Mouse (Mus musculus): ENCODE results near the gene Cmip. TPM values are rescaled to one million over a fixed set of nuclear protein-coding genes. Genes with fewer than 3 reads are reported as not detected.
A peak's percentile ranks its signal among the peaks of the same experiment; 100 is the strongest.

Gene Cmip
- total RNA-seq, 2 experiments from 2014 or later: 269 to 286 TPM

DNA sequence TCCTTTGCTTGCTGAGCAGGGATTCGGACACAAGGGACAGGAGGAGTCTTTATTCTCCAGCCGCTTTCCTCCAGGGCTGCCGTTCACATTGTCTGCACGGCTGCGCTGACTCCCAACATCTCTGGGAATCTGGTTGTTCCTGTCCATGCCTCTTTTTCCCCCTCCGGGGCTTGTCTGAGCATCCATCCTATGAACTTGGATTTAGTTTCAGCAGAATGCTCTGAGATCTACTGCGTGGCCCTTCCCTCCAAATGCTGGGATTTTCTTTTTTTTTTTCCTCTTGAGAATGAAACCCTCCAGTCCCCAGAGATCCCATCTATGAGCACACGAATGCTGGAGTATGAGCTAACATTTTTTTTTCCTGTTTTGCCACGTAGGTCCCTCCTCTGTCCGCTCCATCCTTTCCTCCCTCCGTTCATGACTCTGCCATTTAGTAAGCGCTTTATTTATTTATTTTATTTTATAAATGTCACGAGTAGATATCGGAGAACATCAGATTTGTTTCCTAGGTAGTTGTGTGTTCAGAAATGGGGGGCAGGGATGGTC is 4.1 kb downstream of the Cmip start:
- no peak for TF ChIP-seq CTCF (conservative IDR thresholded peaks at IDR 0.05)
- no peak for DNase-seq (ENCODE audit: low spot score in 2 of 2)
- peak overlapping the region; percentile 66 for H3K4me3 ChIP-seq
- peak overlapping the region; percentile 96; the same call in 1 of the 2 replicates for H3K27ac ChIP-seq

DNA sequence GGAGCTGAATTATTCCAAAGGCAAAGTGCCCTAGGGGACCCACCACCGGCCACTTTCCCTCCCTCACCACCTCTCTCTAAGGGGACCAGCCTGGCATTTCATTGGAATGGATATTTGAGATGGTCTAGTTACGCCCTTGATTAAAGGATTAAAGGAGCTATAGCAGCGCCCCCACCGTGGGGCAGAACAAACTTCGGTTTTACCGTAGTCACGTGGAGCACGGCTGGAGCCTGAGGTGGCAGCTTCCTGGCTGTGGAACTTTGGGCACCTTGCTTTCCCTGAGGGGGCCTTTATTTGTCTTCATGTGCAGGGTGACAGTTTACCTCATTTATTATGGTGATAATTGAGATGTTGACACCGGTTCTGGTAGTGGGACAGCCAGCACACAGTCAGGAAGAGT is 4.8 kb downstream of the Cmip start:
- Histone ChIP-seq H3K4me3 (no peak overlapping the region), H3K27ac (no peak overlapping the region)
- no peak for DNase-seq (ENCODE audit: low spot score in 2 of 2)
- TF ChIP-seq CTCF (conservative IDR thresholded peaks at IDR 0.05): no peak

DNA sequence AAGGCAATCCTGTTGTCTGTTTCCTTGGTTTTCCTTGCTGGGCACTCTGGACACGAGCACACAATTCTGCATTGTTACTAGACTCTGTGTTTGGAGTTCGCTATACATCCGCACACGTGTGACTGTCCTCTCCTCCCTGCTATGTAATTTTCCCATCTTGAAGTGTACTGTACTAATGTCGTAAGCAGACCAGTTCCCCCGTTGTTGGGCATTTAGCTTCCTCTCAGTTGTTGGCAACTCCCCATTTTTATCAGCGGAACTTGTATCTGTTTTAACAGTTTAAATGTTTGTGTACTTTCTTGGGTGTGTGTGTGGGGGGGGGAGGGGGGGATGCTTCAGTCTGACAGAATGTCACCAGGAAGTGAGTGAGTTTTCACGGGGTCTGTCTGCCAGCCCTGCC is 5.8 kb downstream of the Cmip start:
- no peak overlapping the region for H3K4me3 ChIP-seq
- TF ChIP-seq CTCF (conservative IDR thresholded peaks at IDR 0.05): no peak
- DNase-seq (ENCODE audit: low spot score in 2 of 2): no peak
- H3K27ac ChIP-seq: no peak overlapping the region

DNA sequence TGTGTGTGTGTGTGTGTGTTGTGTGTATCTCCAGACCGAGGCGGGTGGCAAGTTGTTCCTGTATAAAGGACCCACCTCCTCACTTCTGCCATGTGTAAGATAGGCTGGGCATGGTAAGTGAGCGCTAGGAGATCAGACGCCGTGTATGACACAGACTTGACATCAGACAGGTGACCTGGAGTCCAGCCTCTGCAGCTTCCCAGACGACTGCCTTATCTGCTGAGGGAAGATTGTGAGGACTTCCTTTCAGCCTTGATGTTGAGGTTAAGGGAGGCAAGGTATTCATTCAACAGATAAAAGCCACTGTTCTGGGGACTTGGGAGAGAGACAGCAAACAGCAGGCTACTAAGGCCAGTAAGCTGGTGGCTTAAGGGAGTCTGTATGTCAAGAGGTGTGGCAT is 6.6 kb downstream of the Cmip start:
- no peak for TF ChIP-seq CTCF (conservative IDR thresholded peaks at IDR 0.05)

GRCm38 (mm10) chr8:117265079-117265478 is 8.2 kb downstream of the Cmip start:
- H3K4me3 ChIP-seq: no peak overlapping the region

More for the DNA sequence above, 6.6 kb downstream of the Cmip start:
- DNase-seq (ENCODE audit: low spot score in 2 of 2): no peak
- Histone ChIP-seq H3K4me3 (no peak overlapping the region), H3K27ac (no peak overlapping the region)

DNA sequence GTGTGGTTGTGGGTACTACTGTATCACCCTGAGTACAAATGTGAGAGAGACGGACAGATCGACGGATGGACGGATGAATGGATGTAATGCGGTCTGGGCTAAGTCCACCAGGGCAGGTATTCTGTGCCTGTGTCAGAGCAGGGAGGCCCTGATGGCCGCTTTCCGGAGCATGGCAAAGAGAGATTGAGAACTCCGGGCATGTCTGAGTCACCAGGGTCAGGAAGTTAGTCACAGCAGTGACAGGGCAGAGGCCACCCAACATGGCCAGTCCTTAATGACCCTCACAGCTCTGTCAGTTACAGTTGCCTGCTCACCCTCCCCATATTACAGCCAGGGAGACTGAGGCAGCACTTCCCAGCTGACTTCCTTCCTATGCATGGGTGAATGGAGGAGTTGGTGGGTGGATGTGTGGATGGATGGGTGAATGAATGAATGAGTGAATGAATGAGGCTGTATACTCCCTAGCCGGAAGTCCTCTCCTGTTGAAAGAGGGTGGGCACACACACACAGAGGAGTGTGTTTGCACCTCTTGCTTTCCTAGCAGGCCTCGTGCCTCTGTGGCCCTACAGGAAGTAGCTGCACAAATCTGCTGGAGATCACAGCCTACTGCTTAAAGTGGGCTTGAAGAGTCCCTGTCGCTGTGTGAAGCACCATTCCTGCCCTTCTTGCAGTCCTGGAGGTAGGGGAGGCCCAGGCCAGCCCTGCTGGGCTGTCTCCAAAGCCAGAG is 10.7 kb downstream of the Cmip start:
- no peak for DNase-seq (ENCODE audit: low spot score in 2 of 2)
- Histone ChIP-seq H3K4me3 (no peak overlapping the region), H3K27ac (peak overlapping the region; percentile 28; the same call in 1 of the 2 replicates)
- TF ChIP-seq CTCF (conservative IDR thresholded peaks at IDR 0.05): no peak

More at GRCm38 (mm10) chr8:117265079-117265478, 8.2 kb downstream of the Cmip start:
- no peak for DNase-seq (ENCODE audit: low spot score in 2 of 2)
- no peak overlapping the region for H3K27ac ChIP-seq
- TF ChIP-seq CTCF (conservative IDR thresholded peaks at IDR 0.05): no peak

DNA sequence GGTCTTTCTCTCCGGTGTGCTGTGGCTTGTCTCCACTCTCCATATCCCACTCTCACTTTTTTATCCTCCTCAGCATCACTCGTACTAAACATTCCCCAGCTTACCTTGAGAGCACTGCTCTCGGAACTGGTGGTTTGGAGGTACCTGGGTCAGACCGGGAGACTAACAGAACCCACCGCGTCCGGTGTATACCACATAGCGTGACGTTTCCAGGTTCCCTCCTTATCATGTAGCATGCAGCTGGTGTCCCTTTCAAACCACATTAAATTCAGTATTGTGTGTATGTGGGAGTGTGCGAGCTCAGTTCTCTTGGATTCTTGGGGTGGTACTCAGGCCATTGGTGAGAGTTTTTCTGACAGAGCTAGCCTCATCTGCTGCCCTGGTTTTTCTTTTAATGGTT is 21.4 kb downstream of the Cmip start:
- no peak for TF ChIP-seq CTCF (conservative IDR thresholded peaks at IDR 0.05)
- DNase-seq (ENCODE audit: low spot score in 2 of 2): no peak
- Histone ChIP-seq H3K4me3 (peak overlapping the region; percentile 26; the same call in 1 of the 2 replicates), H3K27ac (peak overlapping the region; percentile 89)

- Histone ChIP-seq H3K4me3 (peak overlapping the region; percentile 26; the same call in 1 of the 2 replicates), H3K27ac (peak overlapping the region; percentile 89)
- no peak for TF ChIP-seq CTCF (conservative IDR thresholded peaks at IDR 0.05)
- DNase-seq (ENCODE audit: low spot score in 2 of 2): peak; percentile 49 to 78
Observed at GRCm38 (mm10) chr8:117278668-117279132, 21.8 kb downstream of the Cmip start.

- no peak for TF ChIP-seq CTCF (conservative IDR thresholded peaks at IDR 0.05)
- Histone ChIP-seq H3K4me3 (no peak overlapping the region), H3K27ac (peak overlapping the region; percentile 46; the same call in 1 of the 2 replicates)
- DNase-seq (ENCODE audit: low spot score in 2 of 2): no peak
Observed at GRCm38 (mm10) chr8:117280488-117280887, 23.6 kb downstream of the Cmip start.

DNA sequence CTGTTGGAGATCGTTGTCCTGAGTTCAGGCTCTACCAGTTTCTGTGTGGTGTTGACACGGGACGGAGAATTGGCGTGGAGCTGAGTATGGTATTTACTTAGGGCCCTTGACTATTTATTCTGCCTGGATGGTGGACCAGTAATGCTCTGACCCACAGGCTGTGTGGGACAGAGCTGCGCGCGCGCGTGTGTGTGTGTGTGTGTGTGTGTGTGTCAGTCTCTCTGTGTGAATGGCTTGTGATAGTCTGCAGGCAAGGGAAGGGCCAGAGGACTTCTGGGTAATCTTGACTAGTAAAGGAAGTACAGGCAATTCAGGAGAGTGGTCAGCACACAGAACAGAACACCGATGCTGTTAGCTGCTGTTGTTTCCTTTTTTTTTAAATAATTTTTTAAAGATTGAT is 24.8 kb downstream of the Cmip start:
- DNase-seq (ENCODE audit: low spot score in 2 of 2): no peak
- TF ChIP-seq CTCF (conservative IDR thresholded peaks at IDR 0.05): no peak
- no peak overlapping the region for H3K27ac ChIP-seq
- H3K4me3 ChIP-seq: no peak overlapping the region

- no peak for TF ChIP-seq CTCF (conservative IDR thresholded peaks at IDR 0.05)
- no peak for DNase-seq (ENCODE audit: low spot score in 2 of 2)
- Histone ChIP-seq H3K27ac (no peak overlapping the region), H3K4me3 (no peak overlapping the region)
Observed at GRCm38 (mm10) chr8:117282141-117282950, 25.5 kb downstream of the Cmip start.

GRCm38 (mm10) chr8:117284768-117285484 is 28.1 kb downstream of the Cmip start:
- TF ChIP-seq CTCF (conservative IDR thresholded peaks at IDR 0.05): no peak
- H3K27ac ChIP-seq: peak overlapping the region; percentile 51; the same call in 1 of the 2 replicates
- DNase-seq (ENCODE audit: low spot score in 2 of 2): no peak
- H3K4me3 ChIP-seq: no peak overlapping the region
